Mouse (Mus musculus): ENCODE results near the gene Lyrm7.
"Not testable (repeated sequence)": the region's sequence is repeated elsewhere in the genome, so short reads cannot be mapped to it uniquely, and the experiment has no call there.

Lyrm7 gene

GRCm38 (mm10) chr11:54860256-54861038 is at the start of gene Lyrm7:
TSS of gene Lyrm7 (minus strand) at chr11:54860916.
- DNase-seq (ENCODE audit: low spot score): peak; percentile 97

DNA sequence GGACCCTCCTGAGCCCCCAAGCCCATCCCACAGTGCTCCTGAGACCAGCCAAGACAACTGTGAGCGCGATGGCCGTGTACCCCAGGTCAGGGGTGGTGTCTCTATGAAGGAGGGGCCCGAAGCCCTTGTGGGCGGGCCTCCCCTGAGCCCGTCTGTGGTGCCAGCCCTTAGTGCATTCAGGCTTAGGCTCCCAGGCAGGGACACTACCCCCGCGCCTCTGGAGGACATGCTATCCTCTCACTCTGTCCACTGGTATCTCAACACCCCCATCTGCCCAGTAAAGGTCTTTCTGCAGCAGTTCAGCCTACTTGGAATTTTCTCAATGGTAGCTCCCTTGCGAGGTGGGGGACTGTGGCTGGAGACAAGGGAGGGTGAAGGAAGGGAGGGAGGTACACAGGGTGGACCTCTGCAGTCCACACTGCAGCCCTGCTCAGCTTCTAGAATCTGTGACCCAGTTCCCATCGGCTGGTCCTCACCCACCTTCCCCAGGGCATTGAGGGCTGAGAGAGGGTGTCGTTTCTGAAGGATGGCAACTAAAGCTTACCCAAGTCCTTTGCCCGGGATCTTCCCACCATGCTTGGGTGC is 49.5 kb upstream of the Lyrm7 start:
- no peak for DNase-seq (ENCODE audit: low spot score)

GRCm38 (mm10) chr11:54909273-54909672 is 48.6 kb upstream of the Lyrm7 start:
- DNase-seq (ENCODE audit: low spot score): no peak

DNA sequence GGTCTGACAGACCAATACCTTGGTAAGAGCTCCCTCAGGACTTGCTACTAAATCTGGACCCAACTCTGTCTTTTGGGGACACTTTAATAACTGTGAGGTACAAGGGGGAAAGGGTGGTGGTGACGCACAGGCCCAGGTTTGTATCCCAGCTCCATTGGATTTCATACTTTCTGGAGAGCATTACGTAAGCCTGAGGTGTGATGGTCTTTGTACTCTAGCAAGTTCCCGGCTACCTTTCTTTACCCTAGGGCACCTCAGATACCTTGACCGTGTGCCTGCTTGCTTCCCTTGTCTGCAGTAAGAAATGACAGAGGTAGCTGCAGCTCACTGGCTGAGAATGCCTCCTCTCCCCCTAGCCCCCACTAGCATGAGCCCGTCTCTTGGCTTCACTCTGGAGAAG is 46.5 kb upstream of the Lyrm7 start:
- DNase-seq (ENCODE audit: low spot score): no peak

- no peak for DNase-seq (ENCODE audit: low spot score)
These were observed 45.8 kb upstream of the Lyrm7 start for GRCm38 (mm10) chr11:54906466-54906865.

DNA sequence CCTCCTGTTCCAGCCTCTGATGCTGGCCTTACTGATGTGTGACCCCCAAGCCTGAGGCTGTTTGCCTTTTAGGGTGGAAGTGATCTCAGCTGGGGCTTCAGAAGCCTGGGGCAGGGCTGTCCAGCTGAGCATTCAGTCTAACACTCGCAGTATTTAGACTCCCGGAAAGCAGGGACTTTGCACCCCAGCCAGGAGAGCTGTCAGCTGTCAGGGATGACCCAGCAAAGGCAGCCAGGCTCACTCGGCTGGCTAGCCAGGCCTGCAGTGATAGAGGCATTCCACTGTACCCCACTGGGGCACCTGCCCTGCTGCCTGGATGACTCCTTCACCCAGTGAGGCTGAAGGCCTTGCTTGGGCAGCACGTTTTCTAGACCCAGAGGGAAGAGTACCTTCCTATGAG is 45.2 kb upstream of the Lyrm7 start:
- DNase-seq (ENCODE audit: low spot score): no peak

DNA sequence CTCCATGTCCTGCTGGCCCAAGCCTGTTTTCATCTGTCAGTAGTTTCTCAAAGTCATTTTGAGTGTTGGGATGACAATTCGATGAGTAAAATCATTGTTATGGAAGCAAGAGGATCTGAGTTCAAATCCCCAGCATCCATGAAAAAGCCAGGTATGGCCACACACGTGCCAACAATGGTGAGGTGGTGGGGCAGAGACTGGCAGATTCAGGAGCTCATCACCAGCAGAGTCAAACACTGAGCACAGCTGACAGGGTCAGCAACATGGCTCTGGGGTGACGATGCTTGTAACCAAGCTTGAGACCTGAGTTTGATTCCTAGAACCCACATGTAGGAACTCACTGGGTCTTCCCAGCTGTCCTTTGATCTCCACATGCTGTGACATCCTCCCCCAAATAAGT is 44.4 kb upstream of the Lyrm7 start:
- no peak for DNase-seq (ENCODE audit: low spot score)

DNA sequence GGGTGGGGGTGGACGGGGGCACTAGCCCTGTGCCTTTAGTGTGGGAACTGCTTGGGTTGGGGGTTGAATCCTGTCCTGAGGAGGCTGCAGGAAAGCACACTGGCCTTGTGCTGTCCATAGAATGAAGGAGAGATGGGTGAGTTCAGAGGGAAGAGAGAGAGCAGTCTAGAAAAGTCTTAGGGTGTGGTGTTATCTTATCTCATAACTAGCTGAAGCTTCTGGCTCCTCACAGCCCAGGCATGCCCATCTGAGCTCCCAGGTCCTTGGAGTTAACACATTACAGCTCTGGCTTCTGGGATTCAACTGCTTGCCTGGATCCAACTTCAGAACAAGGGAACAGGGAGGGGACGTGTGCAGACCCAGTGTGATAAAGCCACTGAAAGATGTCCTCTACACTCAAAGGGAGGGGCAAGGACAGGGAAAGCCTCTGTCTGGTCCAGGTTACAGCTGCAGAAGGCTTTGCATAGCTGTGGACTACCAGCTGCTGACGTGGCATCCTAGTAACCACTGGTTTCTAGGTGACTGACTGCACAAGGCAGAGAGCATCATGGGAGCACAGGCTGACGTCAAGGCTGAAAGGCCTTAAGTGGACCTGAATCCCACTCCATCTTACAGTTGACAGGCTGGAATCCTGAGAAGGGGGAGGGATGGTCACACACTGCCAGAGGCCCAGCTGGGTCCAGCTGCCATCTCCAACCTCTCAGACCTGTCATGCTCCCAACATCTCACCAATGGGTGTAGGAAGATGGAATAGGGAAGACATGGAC is 43.4 kb upstream of the Lyrm7 start:
- DNase-seq (ENCODE audit: low spot score): no peak

DNA sequence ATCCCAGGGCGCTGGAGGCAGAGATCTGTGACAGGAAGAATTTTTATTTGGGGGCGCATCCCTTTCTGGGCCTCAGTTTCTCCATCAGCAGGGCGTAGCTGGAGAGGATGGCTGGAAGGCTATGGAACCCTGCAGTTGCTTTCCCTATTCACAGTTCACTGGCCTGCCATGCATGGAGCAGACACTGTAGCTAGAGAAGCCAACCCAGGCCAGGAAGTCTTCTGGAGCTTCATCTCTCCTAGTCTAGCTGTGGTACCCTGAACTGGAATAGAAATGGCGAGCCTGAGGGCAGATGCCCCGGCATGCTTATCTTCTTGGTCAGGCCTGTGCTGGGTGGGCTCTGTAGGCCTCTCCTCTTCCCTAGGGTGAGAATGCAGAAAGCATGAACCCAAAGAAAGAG is 42.6 kb upstream of the Lyrm7 start:
- no peak for DNase-seq (ENCODE audit: low spot score)

GRCm38 (mm10) chr11:54902333-54903323 is 41.9 kb upstream of the Lyrm7 start, which contains the start of gene Gpx3:
TSS of gene Gpx3 (plus strand) at chr11:54902453.
- peak; percentile 64 for DNase-seq (ENCODE audit: low spot score)

- no peak for DNase-seq (ENCODE audit: low spot score)
These were observed 38.9 kb upstream of the Lyrm7 start for GRCm38 (mm10) chr11:54899657-54900056.

- DNase-seq (ENCODE audit: low spot score): no peak
These were observed 36.8 kb upstream of the Lyrm7 start for GRCm38 (mm10) chr11:54897470-54897869.

- DNase-seq (ENCODE audit: low spot score): not testable (repeated sequence)
These were observed 35.9 kb upstream of the Lyrm7 start for GRCm38 (mm10) chr11:54896646-54897045.

- DNase-seq (ENCODE audit: low spot score): no peak
These were observed 33.9 kb upstream of the Lyrm7 start for GRCm38 (mm10) chr11:54894589-54894988.

DNA sequence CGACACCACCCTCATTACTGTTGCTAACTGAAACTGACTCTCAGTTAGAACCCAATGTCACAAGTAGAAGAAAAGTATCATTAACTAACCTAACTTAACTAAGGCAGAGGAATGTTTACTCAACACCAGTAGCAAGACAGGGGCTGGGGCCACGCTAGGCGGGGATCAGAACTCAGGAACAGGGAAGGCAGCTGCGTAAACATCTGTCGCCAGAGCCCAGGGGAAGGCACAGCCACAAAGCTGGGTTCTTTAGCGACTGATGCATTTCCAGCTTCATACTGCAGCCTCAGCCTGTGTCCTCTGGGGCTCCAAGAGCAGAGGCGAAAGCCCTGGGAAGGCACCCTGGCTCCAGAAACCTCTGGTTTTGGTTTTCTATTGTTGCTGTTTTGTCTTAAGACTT is 31.4 kb upstream of the Lyrm7 start:
- DNase-seq (ENCODE audit: low spot score): no peak

- DNase-seq (ENCODE audit: low spot score): no peak
These were observed 30.6 kb upstream of the Lyrm7 start for GRCm38 (mm10) chr11:54891341-54891740.

- DNase-seq (ENCODE audit: low spot score): no peak
These were observed 27.2 kb upstream of the Lyrm7 start for GRCm38 (mm10) chr11:54887927-54888326.

DNA sequence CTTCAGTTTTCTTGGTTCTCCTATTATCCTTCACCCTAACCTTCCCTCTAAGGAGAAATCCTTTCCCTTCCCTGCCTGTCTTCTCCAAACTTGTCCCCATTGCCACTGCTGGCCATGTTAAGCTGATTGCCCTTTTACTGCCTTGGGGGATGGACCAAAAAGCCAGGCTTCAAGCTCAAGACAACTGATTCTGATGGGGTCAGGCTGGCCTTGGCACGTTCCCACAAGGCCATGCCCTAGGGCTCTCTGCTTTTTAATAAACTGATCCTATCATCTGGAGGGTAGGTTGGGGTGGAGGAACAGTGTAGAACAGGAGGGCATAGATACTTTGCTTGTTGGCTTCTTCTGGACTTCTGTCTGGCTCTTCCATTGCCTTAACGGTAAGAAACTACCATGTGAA is 24.7 kb upstream of the Lyrm7 start:
- no peak for DNase-seq (ENCODE audit: low spot score)

GRCm38 (mm10) chr11:54884937-54885336 is 24.2 kb upstream of the Lyrm7 start:
- peak; percentile 63 for DNase-seq (ENCODE audit: low spot score)

GRCm38 (mm10) chr11:54884197-54884828 is 23.6 kb upstream of the Lyrm7 start:
- DNase-seq (ENCODE audit: low spot score): no peak

GRCm38 (mm10) chr11:54882671-54883070 is 22.0 kb upstream of the Lyrm7 start:
- peak; percentile 57 for DNase-seq (ENCODE audit: low spot score)

All from testis, postnatal 10 days (tissue).